Mouse (Mus musculus) erythroblast, embryonic 14.5 days (primary cell): ENCODE results near the gene Dennd4c.

Experiments
- GATA1 ChIP-seq: IDR thresholded peaks from 2 replicates; pipeline ENCODE4 v1.6.1; 2012; ENCODE audit warnings: low read length, inconsistent platforms, mixed read lengths
- TAL1 ChIP-seq: IDR thresholded peaks from 3 replicates; pipeline ENCODE4 v1.6.1; 2012; ENCODE audit warnings: low read length, inconsistent platforms, mixed read lengths

DNA sequence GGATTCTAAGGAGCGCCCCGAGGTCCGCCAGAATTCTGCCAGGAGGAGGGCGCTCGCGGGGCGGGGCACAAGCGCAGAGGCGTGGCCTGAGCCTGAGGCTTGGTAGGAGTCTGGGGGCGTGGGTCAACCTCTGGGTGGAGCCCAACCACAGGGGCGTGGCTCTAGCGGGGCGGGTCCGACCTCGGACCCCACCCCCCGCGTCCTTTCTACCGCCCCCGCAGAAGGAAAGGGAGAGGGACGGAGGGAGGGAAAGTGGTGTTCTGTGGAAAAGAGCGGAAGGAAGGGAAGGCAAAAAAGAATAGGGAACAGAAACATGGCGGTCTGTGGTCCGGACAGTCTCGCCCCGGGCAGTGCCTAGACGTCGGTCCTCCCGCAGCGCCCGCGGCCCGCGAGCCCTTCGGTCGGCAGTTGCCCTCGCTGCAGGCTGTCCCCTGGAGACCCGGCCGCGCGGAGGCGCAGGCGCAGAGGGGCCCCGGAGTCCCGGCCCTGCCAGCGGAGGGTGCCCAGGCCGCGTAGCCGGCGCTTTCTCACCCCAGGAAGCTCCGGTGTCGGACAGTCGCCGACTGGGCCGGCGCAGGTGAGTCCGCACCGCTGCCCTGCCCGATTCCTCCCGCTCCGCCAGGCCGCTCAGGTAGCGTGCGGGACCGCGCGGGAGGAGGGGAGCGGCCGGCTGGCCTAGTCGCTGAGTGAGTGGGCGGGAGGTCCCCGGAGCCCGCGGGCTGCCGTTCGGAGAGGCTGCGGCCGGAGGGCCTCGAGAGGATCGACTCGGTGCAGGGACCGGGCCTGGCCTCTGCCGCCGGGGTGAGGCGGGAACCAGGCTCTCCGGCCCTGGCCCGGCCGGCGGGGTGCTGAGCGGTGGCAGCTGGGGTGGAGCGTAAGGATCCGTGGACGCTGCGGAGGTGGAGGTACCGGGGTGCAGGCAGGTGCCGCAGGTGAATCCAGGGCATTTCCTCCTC, at the start of gene Dennd4c:
- no peak for TF ChIP-seq TAL1
- TF ChIP-seq GATA1 = no peak
